Mouse (Mus musculus) small intestine, adult 2 months (tissue): Measurements from ENCODE around the gene Plcb4.

Source experiments
- CTCF ChIP-seq: fragments of 200-500 bp; IDR thresholded peaks from 2 replicates; pipeline ENCODE4 v1.5.1; 2012; ENCODE audit warnings: low read depth, mild to moderate bottlenecking, control low read depth, inconsistent platforms, low read length, moderate library complexity, mixed read lengths; ENCODE audit not compliant: insufficient replicate concordance, insufficient read length; ENCODE audit errors: extremely low read depth
- POLR2A ChIP-seq: fragments of 200-500 bp; IDR thresholded peaks from 2 replicates; pipeline ENCODE4 v1.6.1; 2012; ENCODE audit warnings: low read depth, mild to moderate bottlenecking, control low read depth, inconsistent platforms, low read length, moderate library complexity

GRCm38 (mm10) chr2:135888206-135888605, 229.4 kb downstream of the Plcb4 start:
- no peak for TF ChIP-seq POLR2A
- no peak for TF ChIP-seq CTCF
